Mouse (Mus musculus): ENCODE measurements at regions not wholly inside any gene's neighbourhood (a gene's known extent, or its start where the extent isn't known, plus 50 kb on each side); places are given as distances from the start of the nearest gene placed in this dataset.

GRCm38 (mm10) chr14:31951894-31952293, 76.9 kb upstream of the Galnt15 start:
- Histone ChIP-seq H3K27ac (ENCODE audit: control insufficient read depth, insufficient read depth, low read depth, low read length, poor library complexity) (no peak overlapping the region), H3K4me3 (replicated peaks; ENCODE audit: control insufficient read depth, low read depth, low read length) (no peak overlapping the region), H3K4me1 (ENCODE audit: control insufficient read depth, insufficient read depth, low read length) (no peaks in the 10 kb centered on the region)
- 77% methylated on average over 3 of the region's 3 CpGs for WGBS
- no peak for TF ChIP-seq CTCF (IDR thresholded peaks at IDR 0.05; ENCODE audit: control insufficient read depth, insufficient read depth, low read length)
- TF ChIP-seq POLR2A (IDR thresholded peaks at IDR 0.05; ENCODE audit: borderline replicate concordance, control insufficient read depth, low read depth, low read length), result no peak

GRCm38 (mm10) chr14:31953783-31954182, 75.0 kb upstream of the Galnt15 start:
- H3K4me1 ChIP-seq (ENCODE audit: control insufficient read depth, insufficient read depth, low read length), result no peaks in the 10 kb centered on the region
- 87% methylated on average over 4 of the region's 4 CpGs for WGBS
- TF ChIP-seq CTCF (IDR thresholded peaks at IDR 0.05; ENCODE audit: control insufficient read depth, insufficient read depth, low read length), result no peak
- TF ChIP-seq POLR2A (IDR thresholded peaks at IDR 0.05; ENCODE audit: borderline replicate concordance, control insufficient read depth, low read depth, low read length), result no peak
- no peak overlapping the region for H3K27ac ChIP-seq (ENCODE audit: control insufficient read depth, insufficient read depth, low read depth, low read length, poor library complexity)
- H3K4me3 ChIP-seq (replicated peaks; ENCODE audit: control insufficient read depth, low read depth, low read length), result no peak overlapping the region

GRCm38 (mm10) chr14:31954945-31955344, 73.8 kb upstream of the Galnt15 start:
- TF ChIP-seq POLR2A (IDR thresholded peaks at IDR 0.05; ENCODE audit: borderline replicate concordance, control insufficient read depth, low read depth, low read length) (no peak), CTCF (IDR thresholded peaks at IDR 0.05; ENCODE audit: control insufficient read depth, insufficient read depth, low read length) (peak; percentile 57)
- WGBS, result under 1% methylated on average over 4 of the region's 4 CpGs
- Histone ChIP-seq H3K4me3 (replicated peaks; ENCODE audit: control insufficient read depth, low read depth, low read length) (no peak overlapping the region), H3K4me1 (ENCODE audit: control insufficient read depth, insufficient read depth, low read length) (no peaks in the 10 kb centered on the region; the same call in 1 of the 2 replicates), H3K27ac (ENCODE audit: control insufficient read depth, insufficient read depth, low read depth, low read length, poor library complexity) (no peak overlapping the region)

GRCm38 (mm10) chr14:31957211-31957638, 71.6 kb upstream of the Galnt15 start:
- no peak overlapping the region for H3K27ac ChIP-seq (ENCODE audit: control insufficient read depth, insufficient read depth, low read depth, low read length, poor library complexity)
- no peak for TF ChIP-seq POLR2A (IDR thresholded peaks at IDR 0.05; ENCODE audit: borderline replicate concordance, control insufficient read depth, low read depth, low read length)
- TF ChIP-seq CTCF (IDR thresholded peaks at IDR 0.05; ENCODE audit: control insufficient read depth, insufficient read depth, low read length), result no peak
- 78% methylated on average over 10 of the region's 10 CpGs for WGBS
- H3K4me1 ChIP-seq (ENCODE audit: control insufficient read depth, insufficient read depth, low read length), result no peaks in the 10 kb centered on the region; the same call in 1 of the 2 replicates
- no peak overlapping the region for H3K4me3 ChIP-seq (replicated peaks; ENCODE audit: control insufficient read depth, low read depth, low read length)

GRCm38 (mm10) chr14:31960201-31960854, 68.5 kb upstream of the Galnt15 start:
- 85% methylated on average over 9 of the region's 9 CpGs for WGBS
- H3K4me1 ChIP-seq (ENCODE audit: control insufficient read depth, insufficient read depth, low read length), result no peaks in the 10 kb centered on the region; the same call in 1 of the 2 replicates
- TF ChIP-seq POLR2A (IDR thresholded peaks at IDR 0.05; ENCODE audit: borderline replicate concordance, control insufficient read depth, low read depth, low read length) (no peak), CTCF (IDR thresholded peaks at IDR 0.05; ENCODE audit: control insufficient read depth, insufficient read depth, low read length) (no peak)
- H3K4me3 ChIP-seq (replicated peaks; ENCODE audit: control insufficient read depth, low read depth, low read length), result no peak overlapping the region
- no peak overlapping the region for H3K27ac ChIP-seq (ENCODE audit: control insufficient read depth, insufficient read depth, low read depth, low read length, poor library complexity)

- TF ChIP-seq CTCF (IDR thresholded peaks at IDR 0.05; ENCODE audit: control insufficient read depth, insufficient read depth, low read length), result no peak
- TF ChIP-seq POLR2A (IDR thresholded peaks at IDR 0.05; ENCODE audit: borderline replicate concordance, control insufficient read depth, low read depth, low read length), result no peak
- 79% methylated on average over 5 of the region's 5 CpGs for WGBS
- Histone ChIP-seq H3K4me3 (replicated peaks; ENCODE audit: control insufficient read depth, low read depth, low read length) (no peak overlapping the region), H3K27ac (ENCODE audit: control insufficient read depth, insufficient read depth, low read depth, low read length, poor library complexity) (no peak overlapping the region), H3K4me1 (ENCODE audit: control insufficient read depth, insufficient read depth, low read length) (no peaks in the 10 kb centered on the region; the same call in 1 of the 2 replicates)
Observed at GRCm38 (mm10) chr14:31961442-31961841, 67.3 kb upstream of the Galnt15 start.

- TF ChIP-seq CTCF (IDR thresholded peaks at IDR 0.05; ENCODE audit: control insufficient read depth, insufficient read depth, low read length), result no peak
- no peak for TF ChIP-seq POLR2A (IDR thresholded peaks at IDR 0.05; ENCODE audit: borderline replicate concordance, control insufficient read depth, low read depth, low read length)
- WGBS, result 41% methylated on average over 12 of the region's 12 CpGs
- Histone ChIP-seq H3K4me3 (replicated peaks; ENCODE audit: control insufficient read depth, low read depth, low read length) (no peak overlapping the region), H3K4me1 (ENCODE audit: control insufficient read depth, insufficient read depth, low read length) (no peaks in the 10 kb centered on the region; the same call in 1 of the 2 replicates), H3K27ac (ENCODE audit: control insufficient read depth, insufficient read depth, low read depth, low read length, poor library complexity) (no peak overlapping the region)
Observed at GRCm38 (mm10) chr14:31963131-31963911, 65.5 kb upstream of the Galnt15 start.

- 66% methylated on average over 2 of the region's 2 CpGs for WGBS
- TF ChIP-seq POLR2A (IDR thresholded peaks at IDR 0.05; ENCODE audit: borderline replicate concordance, control insufficient read depth, low read depth, low read length) (no peak), CTCF (IDR thresholded peaks at IDR 0.05; ENCODE audit: control insufficient read depth, insufficient read depth, low read length) (no peak)
- H3K27ac ChIP-seq (ENCODE audit: control insufficient read depth, insufficient read depth, low read depth, low read length, poor library complexity), result no peak overlapping the region
Observed at GRCm38 (mm10) chr14:31964076-31964475, 64.7 kb upstream of the Galnt15 start.

More at GRCm38 (mm10) chr14:31964076-31964475, 64.7 kb upstream of the Galnt15 start:
- no peak overlapping the region for H3K4me3 ChIP-seq (replicated peaks; ENCODE audit: control insufficient read depth, low read depth, low read length)
- H3K4me1 ChIP-seq (ENCODE audit: control insufficient read depth, insufficient read depth, low read length), result no peaks in the 10 kb centered on the region; the same call in 1 of the 2 replicates
